Mouse (Mus musculus): ENCODE data around the gene Filip1l. TPM values are rescaled to one million over a fixed set of nuclear protein-coding genes. Genes with fewer than 3 reads are reported as not detected.

Filip1l gene
- polyA plus RNA-seq, 1 experiment, result 12.1 TPM

DNA sequence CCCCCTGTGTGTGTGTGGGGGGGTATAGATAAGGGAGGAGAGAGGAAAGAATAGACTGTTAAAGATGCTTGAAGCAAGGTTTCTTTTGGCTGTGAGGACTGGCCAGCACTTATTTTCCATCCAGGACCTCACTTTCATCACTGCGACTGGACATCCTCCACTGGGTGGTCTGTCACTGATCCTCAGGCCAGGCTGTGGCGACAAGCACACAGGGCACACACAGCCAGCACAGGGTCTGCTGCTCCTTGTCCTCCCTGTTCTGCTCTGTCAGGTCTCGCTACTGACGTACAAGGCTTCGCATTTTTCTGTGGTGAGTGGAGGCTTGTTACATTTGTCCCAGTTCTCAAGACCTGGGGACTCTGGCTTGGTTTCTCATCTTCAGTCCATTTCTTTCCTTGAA lies 66.4 kb downstream of the Filip1l start:
- peak overlapping the region; percentile 27 for H3ac ChIP-seq (ENCODE audit: control insufficient read depth, insufficient read length)
- no peaks in the 10 kb centered on the region for H3K36me3 ChIP-seq (ENCODE audit: control insufficient read depth, insufficient read depth)
- H3K79me2 ChIP-seq (ENCODE audit: control insufficient read depth, insufficient read depth), result no peaks in the 10 kb centered on the region
- H3K4me3 ChIP-seq, result no peak overlapping the region
- no peaks in the 10 kb centered on the region for H3K27me3 ChIP-seq (ENCODE audit: control insufficient read depth, insufficient read depth, insufficient read length)
- peak overlapping the region; percentile 65 for H3K4me2 ChIP-seq (ENCODE audit: low read depth)
- no peak for TF ChIP-seq MYOG (IDR thresholded peaks at IDR 0.05; ENCODE audit: control insufficient read depth in 1 of 3, insufficient read depth in 1 of 3, insufficient read length in 2 of 3, low read depth in 2 of 3)
- TF ChIP-seq REST (IDR thresholded peaks at IDR 0.05; ENCODE audit: insufficient read depth, insufficient read length), result no peak
- TF ChIP-seq MYOD1 (IDR thresholded peaks at IDR 0.05; ENCODE audit: control insufficient read depth in 1 of 3, insufficient read length in 2 of 3, low read depth in 2 of 3), result no peak
- peak; percentile 47 for TF ChIP-seq POLR2A (IDR thresholded peaks at IDR 0.05; ENCODE audit: insufficient read length, low read depth)
- TF ChIP-seq CEBPB (IDR thresholded peaks at IDR 0.05; ENCODE audit: insufficient read depth, poor library complexity, severe bottlenecking), result no peak

DNA sequence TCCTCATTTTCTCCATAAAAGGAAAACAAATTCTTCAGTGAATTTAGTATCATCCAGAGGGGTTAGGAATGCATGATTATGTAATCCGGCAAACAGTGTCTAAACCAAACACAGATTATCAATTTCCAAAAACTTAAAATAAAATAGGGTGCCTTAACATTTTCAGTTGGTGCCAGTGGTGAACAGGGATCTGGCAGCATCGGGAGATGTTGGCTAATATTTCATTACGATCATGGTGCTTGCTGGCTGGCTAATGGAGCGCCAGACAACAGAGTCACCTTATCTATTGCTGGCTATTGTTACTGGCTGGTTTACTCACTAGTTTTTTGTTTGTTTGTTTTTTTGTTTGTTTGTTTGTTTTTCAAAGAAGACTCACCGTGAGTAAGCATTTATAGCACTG lies 67.0 kb downstream of the Filip1l start:
- H3K4me2 ChIP-seq (ENCODE audit: low read depth), result peak overlapping the region; percentile 65
- peak overlapping the region; percentile 27 for H3ac ChIP-seq (ENCODE audit: control insufficient read depth, insufficient read length)
- TF ChIP-seq POLR2AphosphoS2 (IDR thresholded peaks at IDR 0.05; ENCODE audit: insufficient read length, low read depth) (no peak), E2F4 (IDR thresholded peaks at IDR 0.05; ENCODE audit: insufficient read depth) (no peak), MYOG (IDR thresholded peaks at IDR 0.05; ENCODE audit: control insufficient read depth in 1 of 3, insufficient read depth in 1 of 3, insufficient read length in 2 of 3, low read depth in 2 of 3) (no peak), TCF3 (IDR thresholded peaks at IDR 0.05; ENCODE audit: insufficient read length, low read depth) (no peak), MYOD1 (IDR thresholded peaks at IDR 0.05; ENCODE audit: control insufficient read depth in 1 of 3, insufficient read length in 2 of 3, low read depth in 2 of 3) (no peak), CEBPB (IDR thresholded peaks at IDR 0.05; ENCODE audit: insufficient read depth, poor library complexity, severe bottlenecking) (no peak), TCF12 (IDR thresholded peaks at IDR 0.05; ENCODE audit: insufficient read depth, poor library complexity, severe bottlenecking) (no peak), USF1 (IDR thresholded peaks at IDR 0.05; ENCODE audit: low read depth) (no peak), MAX (IDR thresholded peaks at IDR 0.05; ENCODE audit: low read depth) (no peak), SRF (IDR thresholded peaks at IDR 0.05; ENCODE audit: control insufficient read depth, insufficient read length, low read depth) (no peak), REST (IDR thresholded peaks at IDR 0.05; ENCODE audit: insufficient read depth, insufficient read length) (no peak), POLR2A (IDR thresholded peaks at IDR 0.05; ENCODE audit: insufficient read length, low read depth) (no peak)
- no peaks in the 10 kb centered on the region for H3K79me2 ChIP-seq (ENCODE audit: control insufficient read depth, insufficient read depth)
- H3K4me3 ChIP-seq, result no peak overlapping the region
- no peaks in the 10 kb centered on the region for H3K27me3 ChIP-seq (ENCODE audit: control insufficient read depth, insufficient read depth, insufficient read length)
- no peaks in the 10 kb centered on the region for H3K36me3 ChIP-seq (ENCODE audit: control insufficient read depth, insufficient read depth)

DNA sequence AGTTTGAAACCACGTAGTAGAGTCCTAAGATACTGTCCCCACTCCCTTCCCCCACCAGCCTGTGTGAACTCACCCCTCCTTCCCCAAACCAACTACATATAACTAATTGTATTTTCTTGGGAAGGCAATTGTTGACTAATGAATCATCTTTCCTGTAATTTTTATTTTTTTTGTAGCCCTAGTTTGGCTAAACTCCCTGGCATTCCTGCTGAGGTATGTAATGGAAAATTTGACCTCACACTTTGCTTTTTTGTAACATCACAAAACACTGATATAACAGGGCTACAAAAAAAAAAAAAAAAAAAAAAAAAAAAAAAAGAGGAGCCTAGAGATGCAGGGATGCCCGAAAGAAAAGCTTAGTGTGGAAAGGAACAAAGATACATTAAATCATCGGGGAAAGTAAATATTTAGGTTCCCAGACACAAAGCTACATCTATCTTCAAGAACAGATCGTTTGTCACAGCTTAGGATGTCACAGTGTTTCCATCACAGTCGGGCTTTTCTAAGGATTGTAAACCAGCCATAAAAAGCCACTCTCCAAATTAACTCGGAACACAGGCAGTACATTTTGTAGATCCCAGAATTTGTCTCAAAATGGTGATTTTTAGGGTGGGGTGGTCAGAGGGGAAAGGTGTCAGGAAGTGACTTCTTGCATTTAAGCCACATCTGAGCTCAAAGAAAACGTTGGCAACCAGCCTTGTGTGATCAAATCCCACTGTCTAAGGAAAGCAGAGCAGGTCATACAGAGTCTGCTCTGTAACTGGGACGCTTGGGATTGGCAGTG lies 68.1 kb downstream of the Filip1l start:
- no peaks in the 10 kb centered on the region for H3K36me3 ChIP-seq (ENCODE audit: control insufficient read depth, insufficient read depth)
- H3K4me3 ChIP-seq, result no peak overlapping the region
- H3K79me2 ChIP-seq (ENCODE audit: control insufficient read depth, insufficient read depth), result no peaks in the 10 kb centered on the region
- no peaks in the 10 kb centered on the region for H3K27me3 ChIP-seq (ENCODE audit: control insufficient read depth, insufficient read depth, insufficient read length)
- H3ac ChIP-seq (ENCODE audit: control insufficient read depth, insufficient read length), result no peak overlapping the region
- peak overlapping the region; percentile 65 for H3K4me2 ChIP-seq (ENCODE audit: low read depth)
- no peak for TF ChIP-seq REST (IDR thresholded peaks at IDR 0.05; ENCODE audit: insufficient read depth, insufficient read length)
- TF ChIP-seq TCF12 (IDR thresholded peaks at IDR 0.05; ENCODE audit: insufficient read depth, poor library complexity, severe bottlenecking), result no peak
- TF ChIP-seq MAX (IDR thresholded peaks at IDR 0.05; ENCODE audit: low read depth), result no peak
- TF ChIP-seq POLR2AphosphoS2 (IDR thresholded peaks at IDR 0.05; ENCODE audit: insufficient read length, low read depth), result no peak
- no peak for TF ChIP-seq POLR2A (IDR thresholded peaks at IDR 0.05; ENCODE audit: insufficient read length, low read depth)
- TF ChIP-seq MYOG (IDR thresholded peaks at IDR 0.05; ENCODE audit: control insufficient read depth in 1 of 3, insufficient read depth in 1 of 3, insufficient read length in 2 of 3, low read depth in 2 of 3), result no peak
- TF ChIP-seq SRF (IDR thresholded peaks at IDR 0.05; ENCODE audit: control insufficient read depth, insufficient read length, low read depth), result no peak
- no peak for TF ChIP-seq MYOD1 (IDR thresholded peaks at IDR 0.05; ENCODE audit: control insufficient read depth in 1 of 3, insufficient read length in 2 of 3, low read depth in 2 of 3)
- TF ChIP-seq E2F4 (IDR thresholded peaks at IDR 0.05; ENCODE audit: insufficient read depth), result no peak
- TF ChIP-seq USF1 (IDR thresholded peaks at IDR 0.05; ENCODE audit: low read depth), result no peak
- no peak for TF ChIP-seq TCF3 (IDR thresholded peaks at IDR 0.05; ENCODE audit: insufficient read length, low read depth)
- no peak for TF ChIP-seq CEBPB (IDR thresholded peaks at IDR 0.05; ENCODE audit: insufficient read depth, poor library complexity, severe bottlenecking)

DNA sequence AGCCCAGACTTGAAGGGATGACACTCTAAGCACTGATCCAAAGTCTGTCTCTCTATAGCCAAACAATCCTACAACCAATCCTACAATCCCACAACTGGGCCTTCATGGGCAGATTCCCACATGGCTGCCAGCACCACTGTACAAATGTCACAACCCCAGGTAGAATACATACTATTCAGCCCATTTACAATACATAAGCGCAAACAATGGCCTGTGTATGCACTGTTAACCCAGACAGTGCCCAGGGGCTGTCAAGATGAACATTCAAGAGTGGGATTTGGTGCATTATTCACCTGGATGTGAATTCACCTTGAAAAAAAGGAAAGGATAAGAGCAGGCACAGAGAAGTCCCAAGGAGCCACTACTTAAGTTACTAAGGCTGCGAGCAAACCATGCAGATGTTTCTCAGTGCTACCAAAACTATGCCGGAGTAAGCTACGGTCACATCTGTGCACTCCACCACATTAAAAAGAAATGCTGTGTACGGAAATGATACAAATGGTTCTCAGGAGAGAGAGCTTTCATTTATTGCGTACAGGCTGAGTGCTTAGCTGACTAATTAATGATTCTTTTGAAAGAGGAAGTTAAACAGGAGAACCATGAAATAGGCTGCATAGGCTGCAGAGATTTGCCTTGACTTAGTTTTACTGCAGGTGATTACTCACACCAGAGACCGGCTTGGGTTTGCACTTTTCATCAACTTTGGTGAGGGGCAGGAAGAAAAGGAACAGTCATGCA lies 69.0 kb downstream of the Filip1l start:
- H3K4me3 ChIP-seq, result no peak overlapping the region
- no peaks in the 10 kb centered on the region for H3K36me3 ChIP-seq (ENCODE audit: control insufficient read depth, insufficient read depth)
- H3K27me3 ChIP-seq (ENCODE audit: control insufficient read depth, insufficient read depth, insufficient read length), result no peaks in the 10 kb centered on the region
- peak overlapping the region; percentile 65 for H3K4me2 ChIP-seq (ENCODE audit: low read depth)
- no peak for TF ChIP-seq MAX (IDR thresholded peaks at IDR 0.05; ENCODE audit: low read depth)
- TF ChIP-seq MYOD1 (IDR thresholded peaks at IDR 0.05; ENCODE audit: control insufficient read depth in 1 of 3, insufficient read length in 2 of 3, low read depth in 2 of 3), result no peak
- no peak for TF ChIP-seq TCF3 (IDR thresholded peaks at IDR 0.05; ENCODE audit: insufficient read length, low read depth)
- TF ChIP-seq TCF12 (IDR thresholded peaks at IDR 0.05; ENCODE audit: insufficient read depth, poor library complexity, severe bottlenecking), result no peak
- TF ChIP-seq POLR2A (IDR thresholded peaks at IDR 0.05; ENCODE audit: insufficient read length, low read depth), result no peak
- no peak for TF ChIP-seq E2F4 (IDR thresholded peaks at IDR 0.05; ENCODE audit: insufficient read depth)
- no peak for TF ChIP-seq CEBPB (IDR thresholded peaks at IDR 0.05; ENCODE audit: insufficient read depth, poor library complexity, severe bottlenecking)
- no peak for TF ChIP-seq REST (IDR thresholded peaks at IDR 0.05; ENCODE audit: insufficient read depth, insufficient read length)
- no peak for TF ChIP-seq SRF (IDR thresholded peaks at IDR 0.05; ENCODE audit: control insufficient read depth, insufficient read length, low read depth)
- no peak for TF ChIP-seq MYOG (IDR thresholded peaks at IDR 0.05; ENCODE audit: control insufficient read depth in 1 of 3, insufficient read depth in 1 of 3, insufficient read length in 2 of 3, low read depth in 2 of 3)
- TF ChIP-seq USF1 (IDR thresholded peaks at IDR 0.05; ENCODE audit: low read depth), result no peak
- TF ChIP-seq POLR2AphosphoS2 (IDR thresholded peaks at IDR 0.05; ENCODE audit: insufficient read length, low read depth), result no peak
- H3ac ChIP-seq (ENCODE audit: control insufficient read depth, insufficient read length), result no peak overlapping the region
- H3K79me2 ChIP-seq (ENCODE audit: control insufficient read depth, insufficient read depth), result no peaks in the 10 kb centered on the region
